Mouse (Mus musculus) intestine, postnatal 0 days (tissue): ENCODE results near the gene Msantd3. TPM values are rescaled to one million over a fixed set of nuclear protein-coding genes. Genes with fewer than 3 reads are reported as not detected.

Source experiments
- ATAC-seq: fragments of 200-750 bp; cut with Nextera tagmentation; 2 replicates; pipeline ENCODE4 v1.8.0; 2017; ENCODE audit warnings: mild to moderate bottlenecking, moderate TSS enrichment, moderate library complexity
- H3K27ac ChIP-seq: fragments of 300-500 bp; sonication (generic); 2 replicates; pipeline ENCODE4 v1.5.1; 2014; ENCODE audit warnings: mild to moderate bottlenecking, low read depth, low read length, moderate library complexity
- H3K27me3 ChIP-seq: fragments of 300-500 bp; sonication (generic); replicated peaks from 2 replicates; pipeline ENCODE4 v1.6.1; 2014; ENCODE audit warnings: low read length, mixed read lengths; ENCODE audit not compliant: control insufficient read depth, insufficient read depth
- H3K36me3 ChIP-seq: fragments of 300-500 bp; sonication (generic); 2 replicates; pipeline ENCODE4 v1.6.1; 2014; ENCODE audit warnings: mild to moderate bottlenecking, moderate library complexity; ENCODE audit not compliant: control insufficient read depth, insufficient read depth
- H3K4me1 ChIP-seq: fragments of 300-500 bp; sonication (generic); replicated peaks from 2 replicates; pipeline ENCODE4 v1.6.1; 2014; ENCODE audit warnings: antibody characterized with exemption, low read length, mixed read lengths; ENCODE audit not compliant: control insufficient read depth, insufficient read depth
- H3K4me2 ChIP-seq: fragments of 300-500 bp; sonication (generic); replicated peaks from 2 replicates; pipeline ENCODE4 v1.6.1; 2014; ENCODE audit warnings: low read depth, mild to moderate bottlenecking, moderate library complexity
- H3K4me3 ChIP-seq: fragments of 300-500 bp; sonication (generic); 2 replicates; pipeline ENCODE4 v1.5.1; 2014; ENCODE audit warnings: low read depth, low read length
- H3K9ac ChIP-seq: fragments of 300-500 bp; sonication (generic); 2 replicates; pipeline ENCODE4 v1.6.1; 2014; ENCODE audit warnings: mild to moderate bottlenecking, low read depth, low read length
- H3K9me3 ChIP-seq: fragments of 300-500 bp; sonication (generic); 2 replicates; pipeline ENCODE4 v1.6.1; 2016; ENCODE audit warnings: mixed run types; ENCODE audit not compliant: control insufficient read depth
- CTCF ChIP-seq: sonication (generic); IDR thresholded peaks from 2 replicates; pipeline ENCODE4 v1.5.1; 2016; ENCODE audit warnings: low read depth, mild to moderate bottlenecking, control low read depth, antibody characterized with exemption, moderate library complexity
- WGBS: fragments of 180-500 bp; shearing (Covaris S2); extraction: QIAGEN DNeasy Blood & Tissue Kit; methylation state at CpG from one replicate; pipeline ENCODE4 v1.1.7; 2014; 5-methylcytosine and 5-hydroxymethylcytosine counted together
- polyA plus RNA-seq: library from polyadenylated mRNA; unstranded; fragments of >200 nt; fragmentation: Nextera tagmentation; extraction: Ambion mirVana; gene quantifications from 2 replicates; pipeline ENCODE4 v1.2.1, GENCODE M21; 2015

Msantd3 gene
- polyA plus RNA-seq, 1 experiment from 2014 or later, result 7.0 TPM

GRCm38 (mm10) chr4:48577831-48578230 lies 38.1 kb downstream of the Msantd3 start:
- Histone ChIP-seq H3K4me3 (no peak overlapping the region), H3K9ac (no peak overlapping the region), H3K4me1 (no peaks in the 10 kb centered on the region), H3K9me3 (no peaks in the 10 kb centered on the region), H3K36me3 (no peaks in the 10 kb centered on the region), H3K4me2 (no peak overlapping the region), H3K27ac (no peak overlapping the region), H3K27me3 (no peaks in the 10 kb centered on the region)
- no peak for TF ChIP-seq CTCF
- no peak for ATAC-seq
- 89% methylated on average over 1 of the region's 1 CpGs for WGBS

- no peaks in the 10 kb centered on the region for H3K27me3 ChIP-seq
- TF ChIP-seq CTCF, result no peak
- H3K4me1 ChIP-seq, result no peaks in the 10 kb centered on the region
- H3K36me3 ChIP-seq, result no peaks in the 10 kb centered on the region
- H3K9me3 ChIP-seq, result no peaks in the 10 kb centered on the region
- H3K9ac ChIP-seq, result no peak overlapping the region
- no peak for ATAC-seq
- H3K27ac ChIP-seq, result no peak overlapping the region
- no peak overlapping the region for H3K4me2 ChIP-seq
- no peak overlapping the region for H3K4me3 ChIP-seq
- WGBS, result 46% methylated on average over 4 of the region's 4 CpGs
Measured at GRCm38 (mm10) chr4:48578399-48578798, 38.7 kb downstream of the Msantd3 start.

- no peaks in the 10 kb centered on the region for H3K9me3 ChIP-seq
- no peaks in the 10 kb centered on the region for H3K36me3 ChIP-seq
- H3K4me1 ChIP-seq, result no peaks in the 10 kb centered on the region
- WGBS, result 75% methylated on average over 6 of the region's 6 CpGs
- no peak for ATAC-seq
- no peak overlapping the region for H3K4me3 ChIP-seq
- no peak overlapping the region for H3K4me2 ChIP-seq
- H3K27me3 ChIP-seq, result no peaks in the 10 kb centered on the region
- H3K9ac ChIP-seq, result no peak overlapping the region
- no peak overlapping the region for H3K27ac ChIP-seq
- TF ChIP-seq CTCF, result no peak
Measured at GRCm38 (mm10) chr4:48579475-48580110, 39.9 kb downstream of the Msantd3 start.

- H3K4me3 ChIP-seq, result no peak overlapping the region
- no peak overlapping the region for H3K9ac ChIP-seq
- no peak overlapping the region for H3K4me2 ChIP-seq
- no peaks in the 10 kb centered on the region for H3K27me3 ChIP-seq
- 56% methylated on average over 2 of the region's 2 CpGs for WGBS
- TF ChIP-seq CTCF, result no peak
- no peak overlapping the region for H3K27ac ChIP-seq
- no peaks in the 10 kb centered on the region for H3K36me3 ChIP-seq
- H3K4me1 ChIP-seq, result no peaks in the 10 kb centered on the region
- no peak for ATAC-seq
- no peaks in the 10 kb centered on the region for H3K9me3 ChIP-seq
Measured at GRCm38 (mm10) chr4:48581201-48581600, 41.5 kb downstream of the Msantd3 start.

GRCm38 (mm10) chr4:48581993-48582392 lies 42.3 kb downstream of the Msantd3 start:
- ATAC-seq, result no peak
- Histone ChIP-seq H3K9me3 (no peaks in the 10 kb centered on the region), H3K36me3 (no peaks in the 10 kb centered on the region), H3K4me1 (no peaks in the 10 kb centered on the region), H3K27ac (no peak overlapping the region), H3K4me2 (no peak overlapping the region), H3K27me3 (no peaks in the 10 kb centered on the region), H3K4me3 (no peak overlapping the region), H3K9ac (no peak overlapping the region)
- no peak for TF ChIP-seq CTCF
- 87% methylated on average over 2 of the region's 3 CpGs for WGBS

GRCm38 (mm10) chr4:48582941-48583340 lies 43.2 kb downstream of the Msantd3 start:
- no peak overlapping the region for H3K4me3 ChIP-seq
- H3K4me1 ChIP-seq, result no peaks in the 10 kb centered on the region
- H3K9ac ChIP-seq, result no peak overlapping the region
- no peak overlapping the region for H3K4me2 ChIP-seq
- no peak for TF ChIP-seq CTCF
- H3K27ac ChIP-seq, result no peak overlapping the region
- ATAC-seq, result no peak
- no peaks in the 10 kb centered on the region for H3K36me3 ChIP-seq
- no peaks in the 10 kb centered on the region for H3K9me3 ChIP-seq
- WGBS, result 80% methylated on average over 2 of the region's 2 CpGs
- no peaks in the 10 kb centered on the region for H3K27me3 ChIP-seq
